Mouse (Mus musculus): ENCODE data around the gene Ky. TPM values are rescaled to one million over a fixed set of nuclear protein-coding genes. Genes with fewer than 3 reads are reported as not detected.

Gene Ky
- polyA plus RNA-seq, 1 experiment from 2014 or later: 0.05 TPM

DNA sequence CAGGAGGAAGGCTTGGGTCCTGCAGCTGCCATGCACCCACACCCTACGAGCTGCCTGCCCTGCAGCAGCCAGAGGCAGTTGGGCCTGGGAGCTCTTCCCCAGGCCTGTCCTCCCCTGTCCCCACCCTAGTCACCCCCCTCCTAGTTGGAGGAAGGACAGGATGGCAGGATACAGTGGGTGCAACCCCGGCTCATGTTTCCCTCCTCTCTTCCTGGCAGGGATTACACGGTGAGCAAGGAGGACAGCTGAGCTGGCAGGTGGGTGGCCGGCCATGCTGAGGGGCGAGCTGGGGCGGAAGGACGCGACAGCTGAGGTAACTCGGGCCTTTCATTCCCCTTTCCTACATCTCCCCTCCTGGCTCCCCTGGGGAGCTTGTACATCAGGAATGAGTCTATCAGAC is 11.1 kb upstream of the Ky start:
- H3K4me2 ChIP-seq: no peak overlapping the region
- H3K36me3 ChIP-seq: no peaks in the 10 kb centered on the region
- no peaks in the 10 kb centered on the region for H3K27me3 ChIP-seq (replicated peaks)
- ATAC-seq (ENCODE audit: insufficient read depth, low FRiP score, low read depth): no peak
- no peak overlapping the region for H3K27ac ChIP-seq
- no peak overlapping the region for H3K4me3 ChIP-seq (replicated peaks)
- no peaks in the 10 kb centered on the region for H3K9me3 ChIP-seq
- WGBS: 69% methylated on average over 9 of the region's 9 CpGs
- H3K4me1 ChIP-seq: no peaks in the 10 kb centered on the region
- H3K9ac ChIP-seq: no peak overlapping the region

DNA sequence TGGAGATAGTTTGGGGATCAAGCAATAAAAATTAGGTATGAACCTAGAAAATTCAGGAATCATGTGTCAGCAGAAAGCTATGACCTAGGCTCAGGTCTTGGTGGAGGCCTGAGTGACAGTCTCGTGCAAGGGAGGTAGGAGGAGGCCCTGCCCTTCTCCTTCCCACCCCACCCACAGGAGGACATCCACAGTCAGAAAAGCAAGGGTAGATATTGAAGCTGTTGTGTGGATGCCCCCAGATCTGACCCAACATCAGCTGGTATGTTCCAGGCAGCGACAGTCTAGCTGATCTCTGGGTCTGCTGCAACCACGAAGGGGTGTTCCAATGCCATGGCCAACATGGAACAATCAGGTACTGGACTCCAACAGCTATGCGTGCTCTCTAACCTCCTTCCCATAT is 10.3 kb upstream of the Ky start:
- no peaks in the 10 kb centered on the region for H3K9me3 ChIP-seq
- no peak overlapping the region for H3K9ac ChIP-seq
- WGBS: 78% methylated on average over 4 of the region's 4 CpGs

DNA sequence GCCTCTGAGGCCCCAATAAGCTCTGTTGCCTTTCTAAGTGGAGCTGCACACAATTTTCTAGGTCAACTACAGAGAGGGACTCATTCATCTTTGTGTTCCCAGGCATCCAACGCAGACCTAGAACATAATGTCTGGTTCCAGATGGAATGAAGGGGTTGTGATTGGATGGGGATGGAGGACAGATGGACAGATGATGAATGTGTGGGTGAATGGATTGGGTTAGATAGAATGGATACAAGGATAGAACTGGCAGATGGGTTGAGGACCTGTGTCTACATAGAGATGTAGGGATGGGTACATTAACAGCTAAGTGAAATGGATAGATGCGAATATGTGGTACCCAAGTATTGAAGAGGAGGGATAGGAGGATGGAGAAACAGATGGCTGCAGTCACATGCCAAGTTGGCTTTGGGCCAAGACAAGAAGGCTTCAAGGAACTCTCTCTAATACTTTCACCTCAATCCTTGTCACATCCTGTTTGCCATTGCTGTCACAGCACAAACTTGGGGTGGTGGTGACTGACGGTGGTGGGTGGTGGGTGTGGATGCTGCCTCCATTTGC is 9.0 kb upstream of the Ky start:
- ATAC-seq (ENCODE audit: insufficient read depth, low FRiP score, low read depth): no peak
- no peaks in the 10 kb centered on the region for H3K36me3 ChIP-seq
- no peaks in the 10 kb centered on the region for H3K27me3 ChIP-seq (replicated peaks)
- no peak overlapping the region for H3K27ac ChIP-seq
- H3K4me1 ChIP-seq: no peaks in the 10 kb centered on the region
- no peaks in the 10 kb centered on the region for H3K9me3 ChIP-seq
- H3K4me3 ChIP-seq (replicated peaks): no peak overlapping the region
- WGBS: 82% methylated on average over 3 of the region's 3 CpGs
- no peak overlapping the region for H3K4me2 ChIP-seq
- H3K9ac ChIP-seq: no peak overlapping the region

More for the DNA sequence above, 10.3 kb upstream of the Ky start:
- Histone ChIP-seq H3K27me3 (replicated peaks) (no peaks in the 10 kb centered on the region), H3K4me2 (no peak overlapping the region), H3K4me1 (no peaks in the 10 kb centered on the region), H3K4me3 (replicated peaks) (no peak overlapping the region), H3K36me3 (no peaks in the 10 kb centered on the region), H3K27ac (no peak overlapping the region)
- ATAC-seq (ENCODE audit: insufficient read depth, low FRiP score, low read depth): no peak

DNA sequence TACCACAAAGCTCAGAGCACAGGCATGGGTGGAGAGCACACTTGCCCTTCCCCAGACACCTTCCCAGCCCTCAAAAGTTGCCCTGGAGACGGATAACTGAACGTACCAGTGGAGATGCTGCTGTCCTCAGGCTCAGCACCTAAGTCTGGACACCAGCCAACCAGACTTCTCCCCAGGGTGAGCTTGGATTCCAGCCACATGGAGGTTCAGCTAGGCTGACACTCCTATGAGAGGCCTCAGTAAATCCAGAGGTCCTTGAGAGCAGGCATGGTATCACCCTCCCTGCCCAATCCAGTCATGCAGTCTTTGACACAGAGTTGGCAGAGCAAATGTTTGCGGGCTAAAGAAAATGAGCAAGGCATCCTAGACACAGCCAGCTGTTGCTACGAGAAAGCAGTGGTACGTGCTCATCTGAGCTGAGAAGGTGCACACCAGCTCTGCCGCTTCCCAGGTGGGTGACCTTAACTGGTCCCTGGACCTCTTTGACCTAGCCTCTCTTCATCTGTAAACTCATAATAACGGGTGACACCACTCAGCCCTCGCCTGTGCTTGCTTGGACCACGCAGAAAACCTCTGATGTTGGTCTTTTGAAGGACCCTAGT is 8.4 kb upstream of the Ky start:
- Histone ChIP-seq H3K4me1 (no peaks in the 10 kb centered on the region), H3K9me3 (no peaks in the 10 kb centered on the region), H3K27me3 (replicated peaks) (no peaks in the 10 kb centered on the region), H3K4me2 (no peak overlapping the region), H3K9ac (no peak overlapping the region), H3K36me3 (no peaks in the 10 kb centered on the region), H3K4me3 (replicated peaks) (no peak overlapping the region), H3K27ac (no peak overlapping the region)
- 81% methylated on average over 9 of the region's 9 CpGs for WGBS
- no peak for ATAC-seq (ENCODE audit: insufficient read depth, low FRiP score, low read depth)

DNA sequence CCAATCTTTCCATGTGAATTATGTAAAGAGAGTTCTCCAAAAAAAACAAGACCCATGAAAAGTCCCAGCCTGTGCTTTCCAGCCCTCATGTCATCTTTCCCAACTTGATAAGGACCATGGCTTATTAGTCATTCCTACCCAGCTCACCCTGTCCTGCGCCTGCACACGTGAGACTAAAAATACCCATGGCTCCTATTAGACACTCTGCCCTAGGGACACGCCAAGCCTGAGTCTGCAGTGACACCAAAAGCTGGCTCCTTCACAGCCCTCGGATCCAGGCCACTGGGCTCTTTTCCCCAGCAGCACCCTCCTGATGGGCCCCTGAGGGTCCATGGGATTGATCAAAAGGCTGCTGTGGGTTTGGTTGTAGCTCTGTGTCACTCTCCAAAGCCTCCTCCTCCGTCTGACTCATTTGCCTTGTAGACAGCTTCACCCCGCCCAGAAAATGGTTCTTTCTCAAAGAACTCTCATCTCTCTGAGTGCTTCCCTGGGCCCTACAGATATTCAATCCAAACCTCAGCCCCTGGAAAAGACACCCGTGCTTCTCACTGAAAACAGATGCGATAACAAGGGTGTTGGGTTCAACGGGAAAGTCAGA is 7.6 kb upstream of the Ky start:
- no peak overlapping the region for H3K4me2 ChIP-seq
- no peak overlapping the region for H3K27ac ChIP-seq
- ATAC-seq (ENCODE audit: insufficient read depth, low FRiP score, low read depth): no peak
- no peak overlapping the region for H3K4me3 ChIP-seq (replicated peaks)
- no peaks in the 10 kb centered on the region for H3K27me3 ChIP-seq (replicated peaks)
- H3K36me3 ChIP-seq: no peaks in the 10 kb centered on the region
- no peak overlapping the region for H3K9ac ChIP-seq
- no peaks in the 10 kb centered on the region for H3K9me3 ChIP-seq
- no peaks in the 10 kb centered on the region for H3K4me1 ChIP-seq
- WGBS: 76% methylated on average over 9 of the region's 9 CpGs

DNA sequence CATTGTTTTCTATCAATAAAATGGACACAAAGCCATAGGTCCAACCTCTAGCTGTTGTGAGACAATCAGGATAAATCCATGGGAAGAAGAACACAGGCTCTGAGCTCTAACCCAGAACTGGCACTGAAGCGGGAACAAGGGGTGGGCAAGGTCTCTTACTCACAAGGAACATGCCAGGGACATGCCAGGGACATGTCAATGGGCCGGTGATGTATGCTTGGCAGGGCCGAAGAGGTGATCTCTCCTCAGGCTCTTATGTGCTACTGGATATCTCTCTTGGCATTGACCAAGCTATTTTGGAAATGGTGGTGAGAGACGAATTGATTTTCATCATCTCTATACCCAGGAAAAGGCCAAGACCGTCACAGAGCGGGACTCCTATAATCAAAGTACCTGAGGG is 6.8 kb upstream of the Ky start:
- no peak overlapping the region for H3K27ac ChIP-seq
- no peaks in the 10 kb centered on the region for H3K27me3 ChIP-seq (replicated peaks)
- 93% methylated on average over 6 of the region's 6 CpGs for WGBS
- no peaks in the 10 kb centered on the region for H3K4me1 ChIP-seq
- no peak overlapping the region for H3K4me3 ChIP-seq (replicated peaks)
- ATAC-seq (ENCODE audit: insufficient read depth, low FRiP score, low read depth): no peak
- H3K36me3 ChIP-seq: no peaks in the 10 kb centered on the region
- no peak overlapping the region for H3K9ac ChIP-seq
- no peak overlapping the region for H3K4me2 ChIP-seq
- H3K9me3 ChIP-seq: no peaks in the 10 kb centered on the region

DNA sequence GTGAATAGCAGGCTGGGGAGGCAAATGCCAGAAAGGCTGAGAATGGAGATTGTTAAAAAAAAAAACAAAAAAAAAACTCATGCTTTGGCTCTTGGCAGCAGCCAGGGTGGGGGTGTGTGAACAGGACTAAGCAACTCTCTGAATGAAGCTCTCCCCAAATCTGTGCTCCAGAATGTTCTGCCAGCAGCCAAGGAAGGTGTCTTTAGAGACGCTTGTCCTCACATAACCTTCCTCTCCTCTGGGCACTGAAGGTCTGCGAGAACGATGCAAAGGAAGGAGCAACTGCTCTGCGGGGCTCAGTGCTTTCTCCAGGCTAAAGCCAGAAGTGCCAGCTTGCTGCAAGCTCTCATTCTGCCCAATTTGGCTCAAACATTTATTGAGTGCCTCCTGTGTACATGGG is 6.3 kb upstream of the Ky start:
- Histone ChIP-seq H3K27ac (no peak overlapping the region), H3K4me2 (no peak overlapping the region), H3K36me3 (no peaks in the 10 kb centered on the region), H3K4me3 (replicated peaks) (no peak overlapping the region), H3K9me3 (no peaks in the 10 kb centered on the region), H3K4me1 (no peaks in the 10 kb centered on the region), H3K27me3 (replicated peaks) (no peaks in the 10 kb centered on the region), H3K9ac (no peak overlapping the region)
- ATAC-seq (ENCODE audit: insufficient read depth, low FRiP score, low read depth): no peak
- 86% methylated on average over 4 of the region's 4 CpGs for WGBS

DNA sequence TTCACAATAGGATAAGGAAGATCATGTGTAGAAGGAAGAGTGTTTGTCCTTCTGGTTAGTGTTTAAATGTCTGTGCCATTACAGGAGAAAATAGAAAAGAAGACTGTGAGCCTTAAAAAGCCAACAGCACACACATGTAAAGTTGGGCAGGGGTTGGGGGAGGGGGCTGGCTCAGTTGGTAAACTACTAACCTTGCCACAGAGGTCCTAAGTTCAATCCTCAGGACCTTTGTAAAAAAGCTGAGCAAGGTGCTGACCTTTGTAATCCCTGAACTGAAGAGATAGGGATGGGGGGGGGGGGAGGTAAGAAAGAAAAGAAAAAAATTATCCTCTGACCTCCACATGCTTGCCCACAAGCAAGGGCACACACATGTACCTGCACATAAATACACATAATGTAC is 5.8 kb upstream of the Ky start:
- Histone ChIP-seq H3K36me3 (no peaks in the 10 kb centered on the region), H3K4me2 (no peak overlapping the region), H3K4me3 (replicated peaks) (no peak overlapping the region), H3K27ac (no peak overlapping the region), H3K9ac (no peak overlapping the region), H3K4me1 (no peaks in the 10 kb centered on the region), H3K27me3 (replicated peaks) (no peaks in the 10 kb centered on the region), H3K9me3 (no peaks in the 10 kb centered on the region)
- no peak for ATAC-seq (ENCODE audit: insufficient read depth, low FRiP score, low read depth)

DNA sequence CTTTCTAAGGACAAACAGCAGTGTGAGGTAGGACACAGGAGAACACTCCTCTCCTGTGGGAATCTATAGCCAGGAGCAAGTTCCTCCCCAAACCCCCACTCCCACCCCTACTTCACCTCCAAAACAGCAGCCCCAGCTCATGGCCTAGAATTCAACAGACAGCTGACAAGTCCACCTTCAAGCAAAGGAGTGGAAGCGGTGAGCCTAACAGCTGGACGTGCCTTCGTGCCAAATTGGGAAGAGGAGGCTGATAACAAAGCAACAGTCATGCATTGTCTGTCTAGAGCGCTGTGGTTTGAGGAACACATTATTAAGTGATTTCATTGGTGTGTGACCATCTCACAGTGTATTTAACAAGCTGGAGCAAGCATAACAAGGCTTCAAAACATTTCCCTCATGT is 4.4 kb upstream of the Ky start:
- no peak for ATAC-seq (ENCODE audit: insufficient read depth, low FRiP score, low read depth)
- H3K9me3 ChIP-seq: no peaks in the 10 kb centered on the region
- H3K4me3 ChIP-seq (replicated peaks): no peak overlapping the region
- no peak overlapping the region for H3K9ac ChIP-seq
- WGBS: 63% methylated on average over 4 of the region's 4 CpGs
- H3K4me2 ChIP-seq: no peak overlapping the region
- H3K4me1 ChIP-seq: peaks cover 5% of the 10 kb centered on the region
- peaks cover 6% of the 10 kb centered on the region for H3K27me3 ChIP-seq (replicated peaks)
- H3K27ac ChIP-seq: no peak overlapping the region
- H3K36me3 ChIP-seq: no peaks in the 10 kb centered on the region

DNA sequence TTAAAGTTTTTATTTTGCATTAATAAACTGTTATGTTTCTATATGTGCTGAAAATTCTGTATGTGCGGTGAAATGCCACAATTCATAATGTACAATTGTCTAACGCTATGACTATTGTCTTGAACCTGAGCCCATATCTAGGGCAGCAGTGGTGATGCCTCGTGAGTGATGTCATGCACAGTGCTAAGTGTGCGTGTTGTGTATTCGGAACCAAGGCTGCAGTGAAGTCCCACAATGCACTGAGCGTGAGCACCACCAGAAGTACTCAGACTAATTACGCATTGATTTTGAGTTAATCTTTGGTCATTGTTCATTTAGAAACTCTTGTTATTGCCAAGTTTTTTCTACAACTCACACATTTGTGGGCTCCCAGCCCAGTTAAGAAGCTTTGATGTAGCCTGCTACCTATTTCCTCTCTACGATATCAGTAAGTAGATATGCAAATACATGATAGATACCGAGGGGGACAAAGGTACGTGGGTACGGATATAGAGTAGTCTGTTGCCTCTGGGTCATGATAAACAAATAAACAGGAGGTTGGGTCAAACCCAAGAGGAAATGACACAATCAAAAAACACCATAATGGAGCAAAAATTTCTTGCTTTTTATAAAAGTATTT is 3.4 kb upstream of the Ky start:
- no peak for ATAC-seq (ENCODE audit: insufficient read depth, low FRiP score, low read depth)
- no peak overlapping the region for H3K4me3 ChIP-seq (replicated peaks)
- H3K36me3 ChIP-seq: no peaks in the 10 kb centered on the region

DNA sequence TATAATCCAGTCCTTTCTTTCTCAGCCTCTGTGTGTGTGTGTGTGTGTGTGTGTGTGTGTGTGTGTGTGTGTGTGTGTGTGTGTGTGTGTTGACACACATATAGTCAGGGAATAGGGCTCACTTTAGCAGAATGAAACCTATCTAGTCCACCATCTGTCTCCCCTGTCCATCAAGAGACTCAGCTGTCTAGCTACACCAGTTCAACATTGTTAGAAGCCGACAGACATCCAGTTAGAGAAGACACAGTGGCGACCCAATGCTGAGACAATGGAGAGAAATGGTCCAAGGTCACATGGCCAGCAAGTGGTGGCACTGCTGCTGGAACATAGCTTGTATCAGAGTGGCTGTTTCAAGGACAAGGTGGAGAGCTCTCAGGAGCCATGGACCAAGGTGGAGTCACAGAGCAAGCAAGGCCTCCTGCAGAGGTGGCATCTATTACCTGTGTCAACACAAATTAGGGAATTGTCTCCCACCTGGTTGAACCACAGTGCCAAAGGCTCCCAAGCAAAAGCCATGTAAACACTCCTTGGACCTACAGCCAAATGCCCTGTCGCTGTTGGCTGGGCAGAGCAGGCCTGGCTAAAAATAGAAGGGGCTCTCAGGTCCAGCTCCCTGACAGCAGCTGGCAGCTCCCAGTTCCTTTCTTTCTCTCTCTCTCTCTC is 703 bp upstream of the Ky start:
- Histone ChIP-seq H3K4me3 (replicated peaks) (no peak overlapping the region), H3K4me2 (no peak overlapping the region), H3K4me1 (peaks cover 7% of the 10 kb centered on the region), H3K36me3 (no peaks in the 10 kb centered on the region), H3K27ac (no peak overlapping the region), H3K9ac (no peak overlapping the region), H3K9me3 (no peaks in the 10 kb centered on the region), H3K27me3 (replicated peaks) (peaks cover 22% of the 10 kb centered on the region)
- ATAC-seq (ENCODE audit: insufficient read depth, low FRiP score, low read depth): no peak
- 78% methylated on average over 3 of the region's 3 CpGs for WGBS

More for the DNA sequence above, 3.4 kb upstream of the Ky start:
- 69% methylated on average over 11 of the region's 11 CpGs for whole genome bisulfite sequencing
- no peak overlapping the region for H3K4me2 ChIP-seq
- H3K9ac ChIP-seq: no peak overlapping the region
- peaks cover 7% of the 10 kb centered on the region for H3K4me1 ChIP-seq
- H3K27me3 ChIP-seq (replicated peaks): peaks cover 17% of the 10 kb centered on the region
- H3K27ac ChIP-seq: no peak overlapping the region
- H3K9me3 ChIP-seq: no peaks in the 10 kb centered on the region

DNA sequence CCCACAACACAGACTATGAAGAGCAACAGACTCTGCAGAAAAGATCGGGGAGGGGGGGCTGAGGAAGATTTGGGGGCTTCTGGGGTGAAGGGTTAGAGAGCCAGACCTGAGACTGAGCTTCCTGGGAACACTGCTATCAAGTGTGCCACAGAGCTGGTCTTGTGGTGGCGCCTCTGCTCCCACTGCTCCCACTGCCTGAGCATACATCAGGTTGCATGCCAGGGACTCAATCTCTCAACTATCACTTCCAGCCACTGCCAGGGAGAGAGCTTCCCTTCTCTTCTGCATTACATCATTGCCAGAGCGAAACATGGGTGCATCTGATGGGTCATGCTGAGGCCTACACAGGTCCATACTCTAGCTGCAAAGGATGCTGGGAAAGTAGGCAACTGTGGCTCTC is 2.8 kb downstream of the Ky start:
- Histone ChIP-seq H3K4me2 (no peak overlapping the region), H3K36me3 (no peaks in the 10 kb centered on the region), H3K4me3 (replicated peaks) (no peak overlapping the region), H3K27ac (no peak overlapping the region), H3K9me3 (no peaks in the 10 kb centered on the region), H3K27me3 (replicated peaks) (peaks cover 22% of the 10 kb centered on the region), H3K4me1 (peaks cover 7% of the 10 kb centered on the region), H3K9ac (no peak overlapping the region)
- WGBS: 84% methylated on average over 3 of the region's 3 CpGs
- ATAC-seq (ENCODE audit: insufficient read depth, low FRiP score, low read depth): no peak

All from stomach, embryonic 15.5 days (tissue).